Comparison of ENCODE assay signal across 14 mouse cellular contexts in the genomic region with DNA sequence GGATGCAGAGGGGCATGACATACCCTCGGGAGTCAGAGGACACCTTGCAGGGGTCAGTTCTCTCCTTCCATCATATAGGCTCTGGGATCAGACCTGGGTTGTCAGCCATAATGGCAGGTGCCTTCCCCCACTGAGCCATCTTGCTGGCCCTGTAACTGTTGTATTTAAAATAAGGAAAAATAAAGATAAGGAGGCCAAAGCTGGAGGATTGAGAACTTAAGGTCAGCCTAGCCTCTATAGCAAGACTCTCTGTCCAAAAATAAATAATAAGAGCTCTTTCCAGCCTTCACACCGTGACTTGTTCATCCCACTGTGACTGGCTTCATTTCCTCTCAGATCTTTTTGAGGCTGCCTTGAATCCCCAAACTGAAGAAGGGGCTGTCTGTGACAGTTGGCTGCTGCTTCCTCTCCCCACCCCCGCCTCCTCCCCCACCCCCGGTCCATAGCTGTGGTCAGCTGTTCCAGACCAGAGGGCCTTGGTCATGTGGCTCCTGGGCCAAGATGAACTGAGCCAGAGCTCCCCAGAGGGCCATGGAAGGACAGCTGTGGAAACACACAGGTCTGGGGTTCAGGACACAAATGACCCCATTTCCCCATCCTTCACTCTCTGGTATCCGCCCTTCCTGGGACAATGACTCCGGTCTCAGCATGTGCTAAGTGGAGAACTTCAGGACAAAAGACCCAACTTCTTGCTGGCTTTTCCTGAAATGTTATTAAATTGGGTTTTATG.
DNase-seq lines count a peak whose midpoint lies in the region; ATAC-seq and TF ChIP-seq lines count a peak whose summit lies in the region.
"Had no signal": no experiment of that assay in that cellular context is flagged by ENCODE, and none has a peak within 500 bp of the region (broad histone marks: within the 10 kb centered on the region; RNA-seq: fewer than 3 reads in every experiment).

No protein-coding gene starts in this region.

- no peaks in the 10 kb centered on the region for H3K79me2 ChIP-seq in C2C12 (ENCODE audit: control insufficient read depth, insufficient read depth)

- H3ac ChIP-seq in C2C12 (ENCODE audit: control insufficient read depth, insufficient read length, low read depth): no peak overlapping the region

- H3K9ac ChIP-seq in kidney, embryonic 15.5 days: no peak overlapping the region
- H3K9ac ChIP-seq: hindbrain, embryonic 12.5 days; liver, embryonic 12.5 days had no signal

- H3K27me3 ChIP-seq in C2C12 (ENCODE audit: control insufficient read depth, insufficient read depth, insufficient read length): no peaks in the 10 kb centered on the region
- no peaks in the 10 kb centered on the region for H3K27me3 ChIP-seq in kidney, embryonic 15.5 days
- H3K27me3 ChIP-seq in thymus, adult 2 months (ENCODE audit: control insufficient read depth, insufficient read depth, low read length): no peaks in the 10 kb centered on the region
- H3K27me3 ChIP-seq: hindbrain, embryonic 12.5 days; liver, embryonic 12.5 days had no signal

- no peak for TF ChIP-seq CTCF in C2C12 (IDR thresholded peaks at IDR 0.05; ENCODE audit: control insufficient read depth, insufficient read depth, insufficient read length)
- TF ChIP-seq CTCF in thymus, adult 2 months (IDR thresholded peaks at IDR 0.05; ENCODE audit: borderline replicate concordance, control insufficient read depth, extremely low read depth, insufficient read depth, low read length, poor library complexity): no peak

- H3K36me3 ChIP-seq in C2C12 (ENCODE audit: control insufficient read depth, insufficient read depth): no peaks in the 10 kb centered on the region
- H3K36me3 ChIP-seq in kidney, embryonic 15.5 days: no peaks in the 10 kb centered on the region
- H3K36me3 ChIP-seq in thymus, adult 2 months (ENCODE audit: control insufficient read depth, insufficient read depth, low read length): no peaks in the 10 kb centered on the region
- H3K36me3 ChIP-seq: hindbrain, embryonic 12.5 days; liver, embryonic 12.5 days had no signal

- no peak for ATAC-seq in kidney, embryonic 15.5 days (replicated peaks; ENCODE audit: low FRiP score)
- ATAC-seq in inflammation-experienced regulatory T-cells, adult 6 months: no peak
- ATAC-seq: liver, embryonic 12.5 days had no signal

- H3K4me1 ChIP-seq in kidney, embryonic 15.5 days: peaks cover 30% of the 10 kb centered on the region
- no peaks in the 10 kb centered on the region for H3K4me1 ChIP-seq in thymus, adult 2 months (replicated peaks; ENCODE audit: control insufficient read depth, insufficient read depth, low read length)
- H3K4me1 ChIP-seq: hindbrain, embryonic 12.5 days; liver, embryonic 12.5 days had no signal

- no peak for TF ChIP-seq POLR2A in thymus, adult 2 months (IDR thresholded peaks at IDR 0.05; ENCODE audit: control insufficient read depth, extremely low read depth, insufficient read depth, low read length, poor library complexity)

- H3K4me3 ChIP-seq in C2C12 (ENCODE audit: insufficient read depth, poor library complexity, severe bottlenecking): no peak overlapping the region
- H3K4me3 ChIP-seq in kidney, embryonic 15.5 days (replicated peaks): no peak overlapping the region
- H3K4me3 ChIP-seq in thymus, adult 2 months (ENCODE audit: control insufficient read depth, insufficient read depth, low read length): no peak overlapping the region
- H3K4me3 ChIP-seq: hindbrain, embryonic 12.5 days; liver, embryonic 12.5 days had no signal

- H3K79me3 ChIP-seq in C2C12 (ENCODE audit: low read depth): no peaks in the 10 kb centered on the region

- peak; percentile 43 for DNase-seq in adrenal gland, adult 2 months
- DNase-seq in adrenal gland, postnatal 25 days: no peak
- DNase-seq in heart, adult 9 months (ENCODE audit: low spot score in 2 of 2): peak; percentile 76 to 86
- DNase-seq in thymus, adult 2 months: no peak
- no peak for DNase-seq in thymus, postnatal 25 days
- DNase-seq: cerebellum, adult 18-20 months; lung, postnatal 14 days; spleen, adult 18-20 months had no signal

- H3K9me3 ChIP-seq in kidney, embryonic 15.5 days (replicated peaks): peaks cover 7% of the 10 kb centered on the region; the same call in 1 of the 2 replicates

- peak overlapping the region; percentile 41; the same call in 1 of the 2 replicates for H3K27ac ChIP-seq in kidney, embryonic 15.5 days
- no peak overlapping the region for H3K27ac ChIP-seq in thymus, adult 2 months (ENCODE audit: control insufficient read depth, insufficient read depth, low read length)
- H3K27ac ChIP-seq: hindbrain, embryonic 12.5 days; liver, embryonic 12.5 days had no signal

- no peak overlapping the region for H3K4me2 ChIP-seq in kidney, embryonic 15.5 days
- H3K4me2 ChIP-seq: hindbrain, embryonic 12.5 days; liver, embryonic 12.5 days; midbrain, embryonic 11.5 days had no signal

- WGBS in kidney, embryonic 15.5 days: 52% methylated on average over 6 of the region's 6 CpGs
- 76% methylated on average over 6 of the region's 6 CpGs for WGBS in thymus, adult 2 months

TF ChIP-seq in C2C12, 6 proteins besides CTCF, POLR2A, EP300 and RAD21:
- TF ChIP-seq MAX (IDR thresholded peaks at IDR 0.05): no peak
- TF ChIP-seq MYOD1 (IDR thresholded peaks at IDR 0.05; ENCODE audit: control insufficient read depth, insufficient read length, low read depth): peak; percentile 87
- TF ChIP-seq FOSL1 (IDR thresholded peaks at IDR 0.05; ENCODE audit: insufficient read depth, low read length, poor library complexity, severe bottlenecking): no peak
- TF ChIP-seq USF1 (IDR thresholded peaks at IDR 0.05; ENCODE audit: low read depth): peak; percentile 16
- TF ChIP-seq MYOG (IDR thresholded peaks at IDR 0.05; ENCODE audit: control insufficient read depth, extremely low read depth, insufficient read length): no peak
- TF ChIP-seq CEBPB (IDR thresholded peaks at IDR 0.05; ENCODE audit: low read depth): no peak

Comparison
In these comparisons a context has a peak if more than half of its experiments do, and no peak if none do; other contexts are left out.
1. DNase-seq: peak in adrenal gland, adult 2 months (single experiment) and heart, adult 9 months (2 of 2); none in adrenal gland, postnatal 25 days (single experiment), thymus, adult 2 months (single experiment) and thymus, postnatal 25 days (single experiment).